Mouse (Mus musculus) liver, embryonic 11.5 days (tissue): ENCODE measurements around the gene Htr5a. TPM values are rescaled to one million over a fixed set of nuclear protein-coding genes. Genes with fewer than 3 reads are reported as not detected.

Experiments
- ATAC-seq: fragments of 200-750 bp; cut with Nextera tagmentation; replicated peaks from 2 replicates; pipeline ENCODE4 v1.8.0; 2017; ENCODE audit warnings: moderate number of reproducible peaks, mild to moderate bottlenecking, moderate TSS enrichment, moderate library complexity; ENCODE audit not compliant: low FRiP score
- DNase-seq: peaks from one replicate; pipeline ENCODE4 v3.0.0-alpha.2; 2017; ENCODE audit warnings: low spot score
- H3K27ac ChIP-seq: fragments of 300-500 bp; sonication (generic); 2 replicates; pipeline ENCODE4 v1.5.1; 2014; ENCODE audit warnings: mild to moderate bottlenecking, low read depth, low read length, control low read depth
- H3K27me3 ChIP-seq: fragments of 300-500 bp; sonication (generic); replicated peaks from 2 replicates; pipeline ENCODE4 v1.6.1; 2014; ENCODE audit warnings: low read length, mixed read lengths; ENCODE audit not compliant: control insufficient read depth, insufficient read depth
- H3K36me3 ChIP-seq: fragments of 300-500 bp; sonication (generic); 2 replicates; pipeline ENCODE4 v1.6.1; 2014; ENCODE audit warnings: mild to moderate bottlenecking, low read length, moderate library complexity, mixed read lengths; ENCODE audit not compliant: control insufficient read depth, insufficient read depth
- H3K4me1 ChIP-seq: fragments of 300-500 bp; sonication (generic); replicated peaks from 2 replicates; pipeline ENCODE4 v1.6.1; 2014; ENCODE audit warnings: low read length, mixed read lengths; ENCODE audit not compliant: control insufficient read depth, insufficient read depth
- H3K4me2 ChIP-seq: fragments of 300-500 bp; sonication (generic); 2 replicates; pipeline ENCODE4 v1.6.1; 2014; ENCODE audit warnings: mild to moderate bottlenecking, control low read depth, moderate library complexity
- H3K4me3 ChIP-seq: fragments of 300-500 bp; sonication (generic); 2 replicates; pipeline ENCODE4 v1.5.1; 2014; ENCODE audit warnings: low read depth, low read length, control low read depth
- H3K9ac ChIP-seq: fragments of 300-500 bp; sonication (generic); 2 replicates; pipeline ENCODE4 v1.6.1; 2014; ENCODE audit warnings: low read depth, low read length, control low read depth
- H3K9me3 ChIP-seq: fragments of 300-500 bp; sonication (generic); 2 replicates; pipeline ENCODE4 v1.6.1; 2016; ENCODE audit warnings: low read length, inconsistent platforms, mixed read lengths; ENCODE audit not compliant: control insufficient read depth
- WGBS: fragments of 180-500 bp; shearing (Covaris S2); extraction: QIAGEN DNeasy Blood & Tissue Kit; methylation state at CpG from one replicate; pipeline ENCODE4 v1.1.7; 2014; 5-methylcytosine and 5-hydroxymethylcytosine counted together
- polyA plus RNA-seq: library from polyadenylated mRNA; unstranded; fragments of >200 nt; fragmentation: Nextera tagmentation; extraction: Ambion mirVana; gene quantifications from 2 replicates; pipeline ENCODE4 v1.2.1, GENCODE M21; 2014

Gene Htr5a
- polyA plus RNA-seq, 1 experiment from 2014 or later: not detected

DNA sequence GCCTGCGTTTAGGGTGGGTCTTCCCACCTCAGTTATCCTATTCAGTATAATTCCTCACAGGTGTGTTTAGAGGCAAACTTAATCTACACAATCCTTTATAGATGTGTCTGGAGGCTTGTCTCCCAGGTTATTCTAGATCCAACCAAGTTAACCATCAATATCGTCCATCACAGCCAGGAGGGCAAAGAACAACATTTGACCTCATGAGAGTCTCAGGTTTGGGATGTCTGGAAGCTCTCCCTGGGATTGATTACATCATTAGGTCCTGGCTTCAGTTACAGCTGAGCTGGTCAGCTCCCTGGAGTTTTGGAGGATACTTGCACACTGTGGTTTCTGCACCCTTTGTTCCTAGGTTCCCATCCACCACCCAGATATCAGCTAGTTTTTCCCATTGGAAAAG, 6.9 kb upstream of the Htr5a start:
- no peaks in the 10 kb centered on the region for H3K4me1 ChIP-seq
- H3K9ac ChIP-seq: no peak overlapping the region
- H3K27me3 ChIP-seq: no peaks in the 10 kb centered on the region
- no peak for DNase-seq
- H3K4me2 ChIP-seq: no peak overlapping the region
- ATAC-seq: no peak
- no peak overlapping the region for H3K4me3 ChIP-seq
- H3K9me3 ChIP-seq: no peaks in the 10 kb centered on the region
- no peak overlapping the region for H3K27ac ChIP-seq
- no peaks in the 10 kb centered on the region for H3K36me3 ChIP-seq
- WGBS: 82% methylated on average over 2 of the region's 2 CpGs

- Histone ChIP-seq H3K4me1 (no peaks in the 10 kb centered on the region), H3K9me3 (no peaks in the 10 kb centered on the region), H3K36me3 (no peaks in the 10 kb centered on the region), H3K4me2 (no peak overlapping the region), H3K4me3 (no peak overlapping the region), H3K9ac (no peak overlapping the region), H3K27me3 (peaks cover 20% of the 10 kb centered on the region), H3K27ac (no peak overlapping the region)
- WGBS: 59% methylated on average over 4 of the region's 4 CpGs
- DNase-seq (no peak), ATAC-seq (no peak)
Observed at GRCm38 (mm10) chr5:27838061-27838460, 3.9 kb upstream of the Htr5a start.

DNA sequence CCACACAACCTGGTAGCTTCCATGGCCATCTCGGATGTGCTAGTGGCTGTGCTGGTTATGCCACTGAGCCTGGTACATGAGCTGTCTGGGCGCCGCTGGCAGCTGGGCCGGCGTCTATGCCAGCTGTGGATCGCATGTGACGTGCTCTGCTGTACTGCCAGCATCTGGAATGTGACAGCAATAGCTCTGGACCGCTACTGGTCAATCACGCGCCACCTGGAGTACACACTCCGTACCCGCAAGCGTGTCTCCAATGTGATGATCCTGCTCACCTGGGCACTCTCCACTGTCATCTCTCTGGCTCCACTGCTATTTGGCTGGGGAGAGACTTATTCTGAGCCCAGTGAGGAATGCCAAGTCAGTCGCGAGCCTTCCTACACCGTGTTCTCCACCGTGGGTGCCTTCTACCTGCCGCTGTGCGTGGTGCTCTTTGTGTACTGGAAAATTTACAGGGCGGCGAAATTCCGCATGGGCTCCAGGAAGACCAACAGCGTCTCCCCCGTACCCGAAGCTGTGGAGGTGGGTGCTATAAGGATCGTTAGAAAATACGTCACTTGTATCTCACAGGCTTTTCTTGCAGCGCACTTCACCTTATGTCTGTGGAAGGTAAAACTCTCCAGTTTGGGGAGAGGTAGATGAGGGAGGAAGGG, 847 bp downstream of the Htr5a start:
- DNase-seq: no peak
- Histone ChIP-seq H3K9me3 (no peaks in the 10 kb centered on the region), H3K27me3 (peaks cover 20% of the 10 kb centered on the region), H3K4me1 (no peaks in the 10 kb centered on the region), H3K27ac (no peak overlapping the region), H3K36me3 (no peaks in the 10 kb centered on the region), H3K4me3 (no peak overlapping the region), H3K4me2 (no peak overlapping the region), H3K9ac (no peak overlapping the region)
- ATAC-seq: no peak
- WGBS: 56% methylated on average over 28 of the region's 28 CpGs

DNA sequence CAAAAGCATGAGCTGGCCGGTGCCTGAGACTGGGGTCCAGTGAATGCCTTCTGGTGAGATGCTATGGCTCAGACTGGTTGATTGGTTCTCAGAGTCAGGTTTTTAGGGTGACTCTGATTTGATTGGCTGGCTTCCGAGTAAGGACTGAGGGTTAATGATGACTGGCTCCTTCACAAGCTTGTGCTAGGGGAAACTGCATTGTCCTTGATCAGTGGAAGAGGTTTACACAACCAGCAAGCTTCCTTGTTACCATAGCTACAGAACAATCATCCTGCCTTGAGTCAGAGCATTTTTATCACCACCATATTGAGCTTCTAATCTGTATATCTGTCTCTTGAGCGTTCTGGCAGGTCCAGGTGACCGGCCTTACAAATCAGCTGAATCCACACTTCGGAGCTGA, 5.0 kb downstream of the Htr5a start:
- no peak for DNase-seq
- Histone ChIP-seq H3K9ac (no peak overlapping the region), H3K4me2 (no peak overlapping the region), H3K4me1 (no peaks in the 10 kb centered on the region), H3K27ac (no peak overlapping the region), H3K27me3 (peaks cover 9% of the 10 kb centered on the region), H3K36me3 (no peaks in the 10 kb centered on the region), H3K4me3 (no peak overlapping the region), H3K9me3 (no peaks in the 10 kb centered on the region)
- 67% methylated on average over 5 of the region's 5 CpGs for WGBS
- no peak for ATAC-seq

GRCm38 (mm10) chr5:27854290-27854689, 12.3 kb downstream of the Htr5a start:
- no peak overlapping the region for H3K4me2 ChIP-seq
- H3K27me3 ChIP-seq: no peaks in the 10 kb centered on the region
- no peaks in the 10 kb centered on the region for H3K9me3 ChIP-seq
- H3K36me3 ChIP-seq: no peaks in the 10 kb centered on the region
- H3K27ac ChIP-seq: no peak overlapping the region
- no peak overlapping the region for H3K9ac ChIP-seq
- no peak overlapping the region for H3K4me3 ChIP-seq
- 49% methylated on average over 1 of the region's 1 CpGs for WGBS
- no peaks in the 10 kb centered on the region for H3K4me1 ChIP-seq
- DNase-seq (no peak), ATAC-seq (no peak)

DNA sequence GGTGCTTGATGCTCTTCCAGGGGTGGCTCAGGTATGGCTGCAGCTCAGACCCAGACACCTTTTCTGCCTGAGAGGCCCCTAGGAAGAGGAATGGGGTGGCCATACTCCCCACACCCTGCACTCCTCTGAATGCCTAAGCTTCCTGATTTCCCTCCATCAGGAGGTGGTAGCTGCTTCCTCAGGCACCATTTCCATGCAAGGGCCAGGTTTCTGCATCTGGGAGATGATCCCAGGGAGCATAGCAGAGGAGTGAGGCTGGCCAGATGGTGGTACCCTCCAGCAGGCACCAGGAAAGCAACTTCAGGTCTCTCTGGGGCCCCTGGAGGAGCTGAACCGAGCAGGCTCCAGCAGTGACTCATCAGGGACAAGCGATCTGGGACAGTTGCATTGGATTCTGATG, 13.8 kb downstream of the Htr5a start:
- no peak overlapping the region for H3K4me2 ChIP-seq
- no peaks in the 10 kb centered on the region for H3K36me3 ChIP-seq
- 59% methylated on average over 2 of the region's 2 CpGs for WGBS
- H3K27ac ChIP-seq: no peak overlapping the region
- no peak overlapping the region for H3K9ac ChIP-seq
- H3K27me3 ChIP-seq: no peaks in the 10 kb centered on the region
- no peak for ATAC-seq
- no peaks in the 10 kb centered on the region for H3K4me1 ChIP-seq
- no peak for DNase-seq
- no peak overlapping the region for H3K4me3 ChIP-seq
- H3K9me3 ChIP-seq: no peaks in the 10 kb centered on the region

DNA sequence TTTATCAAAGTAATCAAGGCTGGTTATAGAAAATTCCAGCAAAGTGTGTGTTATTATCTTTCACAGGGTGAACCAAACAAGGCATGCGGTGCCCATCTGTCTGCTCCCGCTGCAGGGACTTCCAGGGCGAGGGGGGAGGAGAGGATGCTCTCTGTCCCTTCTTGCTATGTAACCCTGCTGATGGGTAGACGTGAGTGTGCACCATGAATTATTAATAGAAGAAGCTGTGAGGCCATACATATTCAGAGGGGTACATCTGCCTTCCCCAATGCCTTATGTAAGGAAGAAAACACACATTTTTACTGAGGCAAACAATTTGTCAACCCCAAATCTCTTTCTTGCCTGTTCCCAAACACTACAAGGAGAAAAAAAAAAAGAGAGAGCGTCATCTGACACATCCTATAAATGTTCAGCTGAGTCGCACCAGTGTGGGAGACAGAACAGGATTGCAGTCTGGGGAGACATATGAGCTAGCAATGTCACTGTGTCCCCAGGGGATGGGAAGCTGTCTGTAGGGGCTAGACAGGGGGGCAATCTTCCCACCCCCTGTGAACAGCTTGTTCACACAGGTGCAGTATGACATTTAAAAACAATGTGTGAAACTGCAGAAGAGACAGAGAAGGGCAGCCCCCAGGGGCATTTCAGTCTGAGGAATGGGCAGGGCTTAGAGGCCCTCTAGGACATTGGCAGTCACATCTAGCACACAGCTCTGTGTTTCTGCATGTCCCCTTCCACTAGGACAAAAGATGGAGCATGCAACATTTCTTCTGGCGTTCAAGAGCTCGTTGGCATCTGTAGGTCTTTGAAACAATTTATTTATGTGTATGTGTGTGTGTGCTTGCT, 31.5 kb downstream of the Htr5a start:
- 75% methylated on average over 8 of the region's 8 CpGs for WGBS
- H3K4me2 ChIP-seq: no peak overlapping the region
- H3K4me1 ChIP-seq: no peaks in the 10 kb centered on the region
- no peak overlapping the region for H3K9ac ChIP-seq
- H3K27me3 ChIP-seq: no peaks in the 10 kb centered on the region
- DNase-seq: no peak
- no peaks in the 10 kb centered on the region for H3K36me3 ChIP-seq
- H3K27ac ChIP-seq: no peak overlapping the region
- H3K4me3 ChIP-seq: no peak overlapping the region
- H3K9me3 ChIP-seq: no peaks in the 10 kb centered on the region
- ATAC-seq: no peak

GRCm38 (mm10) chr5:27874211-27874610, 32.3 kb downstream of the Htr5a start:
- Histone ChIP-seq H3K9ac (no peak overlapping the region), H3K4me1 (no peaks in the 10 kb centered on the region), H3K27ac (no peak overlapping the region), H3K9me3 (no peaks in the 10 kb centered on the region), H3K36me3 (no peaks in the 10 kb centered on the region), H3K27me3 (no peaks in the 10 kb centered on the region), H3K4me2 (no peak overlapping the region), H3K4me3 (no peak overlapping the region)
- no peak for ATAC-seq
- 72% methylated on average over 5 of the region's 5 CpGs for WGBS
- DNase-seq: no peak
